Mouse (Mus musculus): ENCODE measurements around the gene Anapc15. TPM values are rescaled to one million over a fixed set of nuclear protein-coding genes. Genes with fewer than 3 reads are reported as not detected.
A peak's percentile ranks its signal among the peaks of the same experiment; 100 is the strongest.

The Anapc15 gene
- polyA plus RNA-seq (2015; fragmentation: Nextera tagmentation; extraction: Ambion mirVana) = 47.2 and 50.2 TPM in 2 replicates

- ATAC-seq (replicated peaks; ENCODE audit: low FRiP score, low read depth) (no peak), DNase-seq (ENCODE audit: low spot score) (no peak)
- Histone ChIP-seq H3K9me3 (replicated peaks; ENCODE audit: low read length) (no peaks in the 10 kb centered on the region), H3K27me3 (ENCODE audit: insufficient read depth, low read length) (no peaks in the 10 kb centered on the region), H3K4me3 (replicated peaks; ENCODE audit: low read depth, low read length) (no peak within 1 kb of the TSS), H3K9ac (ENCODE audit: low read depth, low read length) (no peak within 1 kb of the TSS), H3K4me1 (replicated peaks; ENCODE audit: insufficient read depth, low read length) (peaks cover 5% of the 10 kb centered on the region; the same call in 1 of the 2 replicates), H3K4me2 (ENCODE audit: low read length) (no peak within 1 kb of the TSS), H3K36me3 (ENCODE audit: insufficient read depth, low read length) (no peaks in the 10 kb centered on the region), H3K27ac (no peak within 1 kb of the TSS)
- TF ChIP-seq CTCF (IDR thresholded peaks at IDR 0.05; ENCODE audit: low read depth) = no peak
- 69% methylated on average over 3 of the region's 3 CpGs for WGBS
Observed at GRCm38 (mm10) chr7:101863415-101863814, at the start of gene Anapc15. Gene Anapc15 (plus strand): TSS chr7:101863715.

GRCm38 (mm10) chr7:101817861-101818401 lies 45.6 kb upstream of the Anapc15 start, which contains the start of gene Phox2a:
Gene Phox2a (plus strand): TSS chr7:101818313.
- H3K9ac ChIP-seq (ENCODE audit: low read depth, low read length) = peak within 1 kb of the TSS; percentile 35; the same call in 1 of the 2 replicates
- no peak within 1 kb of the TSS for H3K27ac ChIP-seq
- H3K36me3 ChIP-seq (ENCODE audit: insufficient read depth, low read length) = no peaks in the 10 kb centered on the region
- H3K4me3 ChIP-seq (replicated peaks; ENCODE audit: low read depth, low read length) = peak within 1 kb of the TSS; percentile 24
- no peaks in the 10 kb centered on the region for H3K9me3 ChIP-seq (replicated peaks; ENCODE audit: low read length)
- H3K27me3 ChIP-seq (ENCODE audit: insufficient read depth, low read length) = peaks cover 37% of the 10 kb centered on the region
- WGBS = 1% methylated on average over 32 of the region's 45 CpGs
- H3K4me1 ChIP-seq (replicated peaks; ENCODE audit: insufficient read depth, low read length) = peaks cover 26% of the 10 kb centered on the region
- no peak for TF ChIP-seq CTCF (IDR thresholded peaks at IDR 0.05; ENCODE audit: low read depth)
- DNase-seq (ENCODE audit: low spot score) (no peak), ATAC-seq (replicated peaks; ENCODE audit: low FRiP score, low read depth) (no peak)
- peak within 1 kb of the TSS; percentile 48 for H3K4me2 ChIP-seq (ENCODE audit: low read length)

- Histone ChIP-seq H3K27me3 (ENCODE audit: insufficient read depth, low read length) (peaks cover 37% of the 10 kb centered on the region), H3K4me3 (replicated peaks; ENCODE audit: low read depth, low read length) (peak overlapping the region; percentile 26), H3K4me2 (ENCODE audit: low read length) (peak overlapping the region; percentile 89), H3K9ac (ENCODE audit: low read depth, low read length) (no peak overlapping the region), H3K36me3 (ENCODE audit: insufficient read depth, low read length) (peaks cover 9% of the 10 kb centered on the region), H3K4me1 (replicated peaks; ENCODE audit: insufficient read depth, low read length) (peaks cover 26% of the 10 kb centered on the region), H3K9me3 (replicated peaks; ENCODE audit: low read length) (no peaks in the 10 kb centered on the region), H3K27ac (no peak overlapping the region)
- no peak for DNase-seq (ENCODE audit: low spot score)
- no peak for ATAC-seq (replicated peaks; ENCODE audit: low FRiP score, low read depth)
- no peak for TF ChIP-seq CTCF (IDR thresholded peaks at IDR 0.05; ENCODE audit: low read depth)
- whole genome bisulfite sequencing = 5% methylated on average over 35 of the region's 35 CpGs
Observed at GRCm38 (mm10) chr7:101820295-101821030, 43.1 kb upstream of the Anapc15 start.

GRCm38 (mm10) chr7:101821571-101822501 lies 41.7 kb upstream of the Anapc15 start:
- Histone ChIP-seq H3K4me3 (replicated peaks; ENCODE audit: low read depth, low read length) (peak overlapping the region; percentile 37), H3K27ac (peak overlapping the region; percentile 47; the same call in 1 of the 2 replicates), H3K36me3 (ENCODE audit: insufficient read depth, low read length) (peaks cover 23% of the 10 kb centered on the region), H3K27me3 (ENCODE audit: insufficient read depth, low read length) (peaks cover 37% of the 10 kb centered on the region), H3K4me1 (replicated peaks; ENCODE audit: insufficient read depth, low read length) (peaks cover 26% of the 10 kb centered on the region), H3K9ac (ENCODE audit: low read depth, low read length) (peak overlapping the region; percentile 67), H3K4me2 (ENCODE audit: low read length) (peak overlapping the region; percentile 89), H3K9me3 (replicated peaks; ENCODE audit: low read length) (no peaks in the 10 kb centered on the region)
- no peak for TF ChIP-seq CTCF (IDR thresholded peaks at IDR 0.05; ENCODE audit: low read depth)
- peak; percentile 80 for ATAC-seq (replicated peaks; ENCODE audit: low FRiP score, low read depth)
- under 1% methylated on average over 68 of the region's 71 CpGs for WGBS
- DNase-seq (ENCODE audit: low spot score) = peak; percentile 81

- peak; percentile 67 for TF ChIP-seq CTCF (IDR thresholded peaks at IDR 0.05; ENCODE audit: low read depth)
- ATAC-seq (replicated peaks; ENCODE audit: low FRiP score, low read depth) = no peak; the same call in 1 of the 2 replicates
- H3K27me3 ChIP-seq (ENCODE audit: insufficient read depth, low read length) = peaks cover 27% of the 10 kb centered on the region
- DNase-seq (ENCODE audit: low spot score) = peak; percentile 61
- H3K27ac ChIP-seq = no peak overlapping the region
- peak overlapping the region; percentile 89; the same call in 1 of the 2 replicates for H3K4me2 ChIP-seq (ENCODE audit: low read length)
- H3K36me3 ChIP-seq (ENCODE audit: insufficient read depth, low read length) = peaks cover 32% of the 10 kb centered on the region
- H3K9me3 ChIP-seq (replicated peaks; ENCODE audit: low read length) = no peaks in the 10 kb centered on the region
- no peak overlapping the region for H3K9ac ChIP-seq (ENCODE audit: low read depth, low read length)
- no peak overlapping the region for H3K4me3 ChIP-seq (replicated peaks; ENCODE audit: low read depth, low read length)
- 39% methylated on average over 32 of the region's 32 CpGs for WGBS
- peaks cover 21% of the 10 kb centered on the region for H3K4me1 ChIP-seq (replicated peaks; ENCODE audit: insufficient read depth, low read length)
Observed at GRCm38 (mm10) chr7:101822836-101823757, 40.4 kb upstream of the Anapc15 start.

All from kidney, postnatal 0 days (tissue).